Mouse (Mus musculus): ENCODE data around the gene Rbm19. TPM values are rescaled to one million over a fixed set of nuclear protein-coding genes. Genes with fewer than 3 reads are reported as not detected.

Gene Rbm19
- polyA plus RNA-seq, 1 experiment from 2014 or later, result 24.2 TPM

DNA sequence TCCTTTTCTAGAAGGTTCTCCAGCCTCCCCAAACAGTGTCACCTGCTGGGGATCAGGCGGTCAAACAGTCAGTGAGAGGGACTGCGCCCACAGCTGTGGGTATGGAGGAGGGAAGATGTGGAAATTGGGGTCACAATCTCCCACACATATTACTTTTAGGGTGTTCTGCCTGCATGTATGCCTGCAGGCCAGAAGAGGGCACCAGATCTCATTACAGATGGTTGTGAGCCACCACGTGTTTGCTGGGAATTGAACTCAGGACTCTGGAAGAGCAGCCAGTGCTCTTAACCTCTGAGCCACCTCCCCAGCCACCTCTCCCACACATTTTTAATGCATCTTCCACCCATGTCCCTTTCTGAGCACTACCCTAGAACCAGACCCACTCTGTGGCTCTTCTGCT, 88.1 kb downstream of the Rbm19 start:
- no peak overlapping the region for H3K9ac ChIP-seq (ENCODE audit: low read length)
- DNase-seq (ENCODE audit: low spot score), result no peak
- no peaks in the 10 kb centered on the region for H3K27me3 ChIP-seq (ENCODE audit: control insufficient read depth, insufficient read depth, low read length)
- no peak overlapping the region for H3K4me3 ChIP-seq (ENCODE audit: low read depth, low read length)
- no peaks in the 10 kb centered on the region for H3K9me3 ChIP-seq (ENCODE audit: control insufficient read depth, low read length)
- no peak overlapping the region for H3K27ac ChIP-seq (replicated peaks; ENCODE audit: low read depth, low read length)
- no peak overlapping the region for H3K4me2 ChIP-seq (ENCODE audit: low read depth, severe bottlenecking)
- H3K4me1 ChIP-seq (ENCODE audit: control insufficient read depth, insufficient read depth, low read length), result no peaks in the 10 kb centered on the region
- 63% methylated on average over 3 of the region's 3 CpGs for WGBS
- 0 out of 2 replicates have a peak, but pooled peaks cover 2% of the 10 kb centered on the region for H3K36me3 ChIP-seq (ENCODE audit: control insufficient read depth, insufficient read depth, low read length)
- no peak for ATAC-seq (ENCODE audit: insufficient number of reproducible peaks, low FRiP score, low TSS enrichment, low read depth)

DNA sequence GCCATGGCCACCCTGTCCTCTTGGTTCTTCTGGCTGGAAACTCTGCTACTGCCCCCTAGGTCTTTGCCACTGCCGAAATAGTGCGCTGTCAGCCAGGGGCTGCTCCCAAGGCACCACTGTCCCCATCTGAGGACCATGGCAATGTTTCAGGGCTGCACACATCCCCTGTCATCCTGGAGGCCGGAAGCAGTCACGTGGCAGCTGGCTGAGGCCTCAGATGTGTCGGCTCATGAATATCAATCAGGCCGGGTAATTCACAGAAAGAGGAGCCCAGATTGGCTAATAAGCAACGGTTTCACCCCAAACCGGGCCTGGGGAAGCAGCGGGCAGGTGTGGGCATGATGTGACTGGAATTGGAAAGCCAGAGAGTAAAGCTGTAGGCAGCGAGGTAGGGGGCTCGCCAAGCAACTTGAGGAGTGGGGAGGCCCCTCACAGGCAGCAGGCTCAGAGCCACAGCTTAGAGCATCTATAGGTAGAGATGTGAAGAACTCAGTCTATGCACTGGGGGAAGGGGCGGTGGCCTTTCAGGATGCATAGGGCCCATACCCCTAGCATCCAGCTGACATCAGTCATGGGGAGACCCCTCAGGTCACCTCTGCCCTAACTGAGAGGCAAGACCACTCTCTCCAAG, 90.2 kb downstream of the Rbm19 start:
- H3K4me1 ChIP-seq (ENCODE audit: control insufficient read depth, insufficient read depth, low read length), result peaks cover 4% of the 10 kb centered on the region; the same call in 1 of the 2 replicates
- H3K36me3 ChIP-seq (ENCODE audit: control insufficient read depth, insufficient read depth, low read length), result no peaks in the 10 kb centered on the region
- no peak overlapping the region for H3K27ac ChIP-seq (replicated peaks; ENCODE audit: low read depth, low read length)
- WGBS, result 55% methylated on average over 12 of the region's 12 CpGs
- DNase-seq (ENCODE audit: low spot score), result no peak
- H3K9ac ChIP-seq (ENCODE audit: low read length), result no peak overlapping the region
- H3K4me3 ChIP-seq (ENCODE audit: low read depth, low read length), result no peak overlapping the region
- H3K9me3 ChIP-seq (ENCODE audit: control insufficient read depth, low read length), result no peaks in the 10 kb centered on the region
- H3K4me2 ChIP-seq (ENCODE audit: low read depth, severe bottlenecking), result no peak overlapping the region
- no peak for ATAC-seq (ENCODE audit: insufficient number of reproducible peaks, low FRiP score, low TSS enrichment, low read depth)
- H3K27me3 ChIP-seq (ENCODE audit: control insufficient read depth, insufficient read depth, low read length), result peaks cover 7% of the 10 kb centered on the region; the same call in 1 of the 2 replicates

DNA sequence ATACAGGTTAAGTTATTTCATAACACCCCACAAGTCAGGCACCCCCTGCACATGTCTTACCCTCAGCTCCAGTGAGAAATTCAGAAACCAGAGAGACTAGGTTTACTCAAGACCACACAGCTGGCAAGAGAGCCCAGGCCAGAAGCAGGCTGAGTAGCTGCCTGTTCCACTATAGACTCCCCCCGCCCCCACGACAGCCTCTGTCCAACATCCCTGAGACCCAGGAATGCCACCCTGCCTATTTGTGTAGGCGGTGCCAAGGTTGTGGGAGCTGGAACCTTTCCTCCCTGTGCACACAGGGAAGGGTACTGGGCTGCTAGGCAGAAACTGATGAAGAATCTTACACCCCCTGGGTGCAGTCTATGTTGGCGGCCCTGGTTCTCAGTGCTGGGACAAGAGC, 91.2 kb downstream of the Rbm19 start:
- Histone ChIP-seq H3K36me3 (ENCODE audit: control insufficient read depth, insufficient read depth, low read length) (no peaks in the 10 kb centered on the region), H3K27me3 (ENCODE audit: control insufficient read depth, insufficient read depth, low read length) (peaks cover 7% of the 10 kb centered on the region; the same call in 1 of the 2 replicates), H3K9ac (ENCODE audit: low read length) (no peak overlapping the region), H3K4me2 (ENCODE audit: low read depth, severe bottlenecking) (no peak overlapping the region), H3K4me3 (ENCODE audit: low read depth, low read length) (no peak overlapping the region), H3K9me3 (ENCODE audit: control insufficient read depth, low read length) (no peaks in the 10 kb centered on the region), H3K4me1 (ENCODE audit: control insufficient read depth, insufficient read depth, low read length) (peaks cover 4% of the 10 kb centered on the region; the same call in 1 of the 2 replicates), H3K27ac (replicated peaks; ENCODE audit: low read depth, low read length) (no peak overlapping the region)
- 83% methylated on average over 4 of the region's 4 CpGs for WGBS
- DNase-seq (ENCODE audit: low spot score) (no peak), ATAC-seq (ENCODE audit: insufficient number of reproducible peaks, low FRiP score, low TSS enrichment, low read depth) (no peak)

DNA sequence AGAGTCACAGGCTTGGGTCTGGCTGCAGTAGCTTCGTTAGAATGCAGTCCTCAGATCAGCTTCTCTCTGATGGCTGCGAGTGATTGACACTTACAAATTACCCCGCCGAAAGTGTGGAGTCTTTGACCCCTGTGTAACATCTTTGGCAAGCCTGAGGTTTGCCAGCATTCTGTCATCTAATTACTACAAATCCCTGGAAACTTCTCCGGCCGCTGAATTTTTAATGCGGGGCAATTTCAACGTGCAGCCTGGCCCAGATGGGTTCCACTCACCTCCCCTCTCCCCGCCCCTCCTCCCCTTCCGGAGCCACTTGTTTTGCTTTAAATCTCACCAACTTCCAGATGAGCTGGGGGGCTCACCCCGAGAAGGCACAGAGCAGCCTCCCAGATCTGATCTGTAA, 94.4 kb downstream of the Rbm19 start:
- peak overlapping the region; percentile 44 for H3K4me2 ChIP-seq (ENCODE audit: low read depth, severe bottlenecking)
- H3K9me3 ChIP-seq (ENCODE audit: control insufficient read depth, low read length), result no peaks in the 10 kb centered on the region
- peaks cover 4% of the 10 kb centered on the region; the same call in 1 of the 2 replicates for H3K4me1 ChIP-seq (ENCODE audit: control insufficient read depth, insufficient read depth, low read length)
- H3K36me3 ChIP-seq (ENCODE audit: control insufficient read depth, insufficient read depth, low read length), result no peaks in the 10 kb centered on the region
- 2% methylated on average over 11 of the region's 11 CpGs for WGBS
- no peak overlapping the region for H3K4me3 ChIP-seq (ENCODE audit: low read depth, low read length)
- no peak overlapping the region for H3K9ac ChIP-seq (ENCODE audit: low read length)
- peak; percentile 33 for DNase-seq (ENCODE audit: low spot score)
- H3K27ac ChIP-seq (replicated peaks; ENCODE audit: low read depth, low read length), result no peak overlapping the region
- peaks cover 7% of the 10 kb centered on the region; the same call in 1 of the 2 replicates for H3K27me3 ChIP-seq (ENCODE audit: control insufficient read depth, insufficient read depth, low read length)
- ATAC-seq (ENCODE audit: insufficient number of reproducible peaks, low FRiP score, low TSS enrichment, low read depth), result no peak

DNA sequence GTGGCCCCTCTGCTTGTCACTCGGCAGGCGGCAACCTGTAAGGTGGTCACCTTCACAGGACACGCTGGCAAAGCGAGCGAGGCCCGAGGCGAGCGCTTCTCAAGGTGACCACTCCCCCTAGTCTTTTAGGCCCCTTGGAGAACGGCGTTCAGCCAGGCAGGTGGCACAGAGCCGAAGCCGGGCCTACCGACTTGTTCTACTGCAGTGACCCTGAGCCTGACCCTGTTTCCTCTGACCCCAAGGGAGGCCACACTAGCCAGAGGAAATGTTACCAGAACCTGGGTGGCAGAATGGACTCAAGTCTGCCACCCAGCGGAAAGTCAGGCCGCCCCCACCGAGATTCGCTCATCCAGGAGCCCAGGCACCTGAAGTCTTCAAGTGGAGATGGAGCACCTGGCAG, 94.9 kb downstream of the Rbm19 start:
- ATAC-seq (ENCODE audit: insufficient number of reproducible peaks, low FRiP score, low TSS enrichment, low read depth), result no peak
- no peaks in the 10 kb centered on the region for H3K9me3 ChIP-seq (ENCODE audit: control insufficient read depth, low read length)
- DNase-seq (ENCODE audit: low spot score), result peak; percentile 57
- WGBS, result 4% methylated on average over 17 of the region's 17 CpGs
- H3K27ac ChIP-seq (replicated peaks; ENCODE audit: low read depth, low read length), result no peak overlapping the region
- H3K36me3 ChIP-seq (ENCODE audit: control insufficient read depth, insufficient read depth, low read length), result no peaks in the 10 kb centered on the region
- H3K27me3 ChIP-seq (ENCODE audit: control insufficient read depth, insufficient read depth, low read length), result peaks cover 7% of the 10 kb centered on the region; the same call in 1 of the 2 replicates
- H3K4me2 ChIP-seq (ENCODE audit: low read depth, severe bottlenecking), result peak overlapping the region; percentile 44
- H3K4me1 ChIP-seq (ENCODE audit: control insufficient read depth, insufficient read depth, low read length), result peaks cover 4% of the 10 kb centered on the region; the same call in 1 of the 2 replicates
- H3K9ac ChIP-seq (ENCODE audit: low read length), result no peak overlapping the region
- H3K4me3 ChIP-seq (ENCODE audit: low read depth, low read length), result no peak overlapping the region

DNA sequence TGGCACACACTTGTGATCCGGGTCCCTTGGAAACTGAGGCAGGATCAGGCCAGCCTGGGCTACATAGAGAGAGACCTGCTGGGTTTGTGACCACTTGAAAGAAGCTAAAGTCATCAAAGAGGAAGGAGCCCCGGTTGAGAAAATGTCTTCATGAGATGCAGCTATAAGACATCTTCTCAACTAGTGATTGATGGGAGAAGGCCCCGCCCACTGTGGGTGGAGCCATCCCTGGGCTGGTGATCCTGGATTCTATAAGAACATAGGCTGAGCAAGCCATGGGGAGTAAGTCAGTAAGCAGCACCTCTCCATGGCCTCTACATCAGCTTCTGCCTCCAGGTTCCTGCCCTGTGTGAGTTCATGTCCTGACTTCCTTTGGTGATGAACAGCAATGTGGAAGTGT, 98.2 kb downstream of the Rbm19 start:
- Histone ChIP-seq H3K9me3 (ENCODE audit: control insufficient read depth, low read length) (no peaks in the 10 kb centered on the region), H3K4me2 (ENCODE audit: low read depth, severe bottlenecking) (no peak overlapping the region), H3K27me3 (ENCODE audit: control insufficient read depth, insufficient read depth, low read length) (peaks cover 7% of the 10 kb centered on the region; the same call in 1 of the 2 replicates), H3K4me3 (ENCODE audit: low read depth, low read length) (no peak overlapping the region), H3K4me1 (ENCODE audit: control insufficient read depth, insufficient read depth, low read length) (peaks cover 4% of the 10 kb centered on the region; the same call in 1 of the 2 replicates), H3K27ac (replicated peaks; ENCODE audit: low read depth, low read length) (no peak overlapping the region), H3K36me3 (ENCODE audit: control insufficient read depth, insufficient read depth, low read length) (no peaks in the 10 kb centered on the region), H3K9ac (ENCODE audit: low read length) (no peak overlapping the region)
- no peak for DNase-seq (ENCODE audit: low spot score)
- 74% methylated on average over 3 of the region's 3 CpGs for WGBS
- no peak for ATAC-seq (ENCODE audit: insufficient number of reproducible peaks, low FRiP score, low TSS enrichment, low read depth)

DNA sequence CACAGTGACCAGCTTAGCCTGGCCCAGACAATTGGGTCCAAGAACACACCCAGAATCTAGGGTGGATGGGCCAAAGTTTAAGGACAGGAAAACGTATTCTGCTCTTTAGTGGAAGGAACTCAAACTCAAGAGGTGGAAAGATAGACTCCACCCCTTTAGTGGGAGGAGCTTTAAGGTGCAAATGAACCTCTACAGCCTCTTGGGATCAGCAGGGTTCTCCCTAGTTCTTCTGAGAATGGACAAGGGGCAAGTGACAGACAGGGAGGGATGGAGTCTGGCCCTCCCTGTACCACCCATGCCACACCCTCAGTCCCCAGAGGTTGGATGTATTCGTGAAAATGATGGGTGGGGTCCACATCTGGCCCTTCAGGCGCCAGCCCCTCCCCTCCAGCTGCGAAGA, 105.0 kb downstream of the Rbm19 start:
- H3K4me2 ChIP-seq (ENCODE audit: low read depth, severe bottlenecking), result no peak overlapping the region
- no peaks in the 10 kb centered on the region for H3K27me3 ChIP-seq (ENCODE audit: control insufficient read depth, insufficient read depth, low read length)
- no peak overlapping the region for H3K27ac ChIP-seq (replicated peaks; ENCODE audit: low read depth, low read length)
- no peaks in the 10 kb centered on the region for H3K9me3 ChIP-seq (ENCODE audit: control insufficient read depth, low read length)
- H3K9ac ChIP-seq (ENCODE audit: low read length), result no peak overlapping the region; the same call in 1 of the 2 replicates
- WGBS, result 18% methylated on average over 4 of the region's 4 CpGs
- ATAC-seq (ENCODE audit: insufficient number of reproducible peaks, low FRiP score, low TSS enrichment, low read depth), result no peak
- peaks cover 9% of the 10 kb centered on the region; the same call in 1 of the 2 replicates for H3K4me1 ChIP-seq (ENCODE audit: control insufficient read depth, insufficient read depth, low read length)
- DNase-seq (ENCODE audit: low spot score), result no peak
- H3K4me3 ChIP-seq (ENCODE audit: low read depth, low read length), result no peak overlapping the region
- H3K36me3 ChIP-seq (ENCODE audit: control insufficient read depth, insufficient read depth, low read length), result no peaks in the 10 kb centered on the region

DNA sequence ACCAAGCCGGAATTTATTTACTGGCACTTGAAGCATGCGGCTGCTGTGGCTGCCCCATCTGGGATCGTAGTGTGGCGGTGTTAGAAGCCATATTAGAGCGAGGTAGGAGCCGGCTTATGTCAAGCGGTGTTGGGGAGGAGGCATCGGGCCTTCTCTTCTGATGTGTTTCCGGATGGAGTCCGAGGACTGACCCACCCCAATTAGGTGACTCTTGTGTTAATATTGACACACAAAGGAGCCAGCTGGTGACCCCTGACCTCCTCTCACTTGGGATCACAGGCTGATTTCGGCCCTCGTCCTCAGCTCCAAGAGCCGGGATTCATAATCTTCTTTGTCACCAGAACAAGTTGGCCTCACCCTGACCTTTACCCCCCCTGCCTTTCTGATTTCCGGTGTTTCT, 109.1 kb downstream of the Rbm19 start:
- no peak overlapping the region for H3K4me2 ChIP-seq (ENCODE audit: low read depth, severe bottlenecking)
- H3K27me3 ChIP-seq (ENCODE audit: control insufficient read depth, insufficient read depth, low read length), result 0 out of 2 replicates have a peak, but pooled peaks cover 2% of the 10 kb centered on the region
- H3K27ac ChIP-seq (replicated peaks; ENCODE audit: low read depth, low read length), result no peak overlapping the region
- H3K9ac ChIP-seq (ENCODE audit: low read length), result no peak overlapping the region
- peak; percentile 32 for DNase-seq (ENCODE audit: low spot score)
- WGBS, result 15% methylated on average over 14 of the region's 14 CpGs
- H3K4me1 ChIP-seq (ENCODE audit: control insufficient read depth, insufficient read depth, low read length), result peaks cover 9% of the 10 kb centered on the region; the same call in 1 of the 2 replicates
- H3K36me3 ChIP-seq (ENCODE audit: control insufficient read depth, insufficient read depth, low read length), result no peaks in the 10 kb centered on the region
- no peaks in the 10 kb centered on the region for H3K9me3 ChIP-seq (ENCODE audit: control insufficient read depth, low read length)
- no peak for ATAC-seq (ENCODE audit: insufficient number of reproducible peaks, low FRiP score, low TSS enrichment, low read depth)
- H3K4me3 ChIP-seq (ENCODE audit: low read depth, low read length), result no peak overlapping the region
